Mouse (Mus musculus) fat pad, adult 2 months (tissue): Measurements from ENCODE around the gene Gpr19.

Source experiments
- DNase-seq: peaks from one replicate; pipeline ENCODE4 v3.0.0-alpha.2; 2011; ENCODE audit warnings: low read depth, low spot score; ENCODE audit errors: extremely low read depth

Gene Gpr19

DNA sequence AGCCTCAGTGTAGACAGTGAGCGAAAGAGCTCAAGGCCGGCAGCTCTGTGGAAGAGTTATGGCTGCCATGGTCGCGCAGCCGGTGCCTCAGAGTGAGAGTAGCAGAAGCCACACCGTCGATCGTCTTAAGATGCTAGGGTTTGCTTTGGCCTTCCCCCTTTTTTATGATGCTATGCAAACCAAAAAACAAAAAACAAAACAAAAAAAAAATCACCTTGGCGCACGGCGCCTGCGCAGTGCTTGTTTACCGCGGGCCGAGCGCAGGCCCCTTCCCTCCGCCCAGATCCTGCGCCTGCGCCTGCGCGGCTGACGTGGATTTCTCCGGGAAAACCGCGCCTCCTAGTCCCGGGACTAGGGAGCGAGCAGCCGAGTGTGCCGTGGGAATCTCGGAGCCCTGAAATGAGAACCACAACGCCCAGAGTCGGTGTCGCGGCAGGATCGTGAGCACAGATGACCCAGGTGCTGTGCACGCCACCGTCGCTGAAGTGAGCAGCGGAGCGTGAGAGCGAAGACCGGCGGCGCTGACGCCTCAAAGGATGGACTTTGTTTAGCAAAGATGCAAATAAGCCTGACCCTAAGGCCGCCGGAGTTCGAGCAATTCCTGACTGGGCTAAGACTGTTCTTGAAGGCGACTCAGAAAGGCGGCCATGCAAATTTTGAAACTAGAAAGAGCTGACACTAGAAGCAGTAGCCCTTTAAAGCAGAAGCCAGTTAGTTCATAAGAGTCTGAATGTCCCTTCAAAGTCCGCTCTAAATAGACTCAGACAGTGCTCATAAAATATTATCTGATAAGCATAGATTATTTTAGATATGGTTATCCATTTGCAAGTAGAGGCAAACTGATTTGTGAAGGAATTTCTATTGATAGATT is at the start of gene Gpr19:
Gene Gpr19 (minus strand): TSS at position 484 of the 871 bp plus-strand sequence.
- no peak for DNase-seq

DNA sequence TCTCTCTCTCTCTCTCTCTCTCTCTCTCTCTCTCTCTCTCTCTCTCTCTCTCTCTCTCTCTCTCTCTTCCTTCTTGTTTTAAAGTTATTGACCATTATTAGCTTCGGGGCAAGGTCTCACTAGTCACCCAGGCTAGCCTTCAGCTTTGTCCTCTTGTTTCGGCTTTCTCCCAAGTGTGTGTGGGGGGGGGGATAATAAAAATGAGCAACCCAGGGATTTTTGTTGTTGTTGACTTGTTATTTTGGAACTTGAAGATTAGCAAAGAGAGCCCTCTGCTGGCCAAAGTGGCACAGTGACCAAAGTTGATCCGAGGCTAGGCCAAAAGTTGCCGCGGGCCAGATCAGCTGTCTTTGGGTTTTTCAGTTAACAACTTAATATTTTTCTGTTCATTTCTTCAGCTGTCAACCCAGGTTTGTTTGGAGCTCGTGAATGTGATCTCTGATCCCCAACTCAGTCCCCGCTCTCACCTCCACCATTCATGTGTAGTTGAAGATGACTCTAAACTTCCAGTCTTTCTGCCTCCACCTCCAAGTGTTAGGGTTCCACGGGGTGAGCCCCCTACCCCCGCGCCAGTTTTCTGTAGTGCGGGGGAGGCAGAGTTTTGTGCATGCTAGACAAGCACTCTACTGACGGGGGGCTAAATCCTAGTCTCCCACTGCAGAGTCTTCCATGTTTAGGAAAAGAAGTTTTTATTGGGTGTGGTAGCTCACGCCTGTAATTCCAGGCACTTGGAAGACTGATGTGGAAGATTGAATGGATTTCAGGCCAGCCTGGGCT is 49.1 kb upstream of the Gpr19 start:
- no peak for DNase-seq

- DNase-seq, result no peak
These were observed 48.5 kb upstream of the Gpr19 start for GRCm38 (mm10) chr6:134946858-134947257.

GRCm38 (mm10) chr6:134946054-134946453 is 47.7 kb upstream of the Gpr19 start:
- no peak for DNase-seq

DNA sequence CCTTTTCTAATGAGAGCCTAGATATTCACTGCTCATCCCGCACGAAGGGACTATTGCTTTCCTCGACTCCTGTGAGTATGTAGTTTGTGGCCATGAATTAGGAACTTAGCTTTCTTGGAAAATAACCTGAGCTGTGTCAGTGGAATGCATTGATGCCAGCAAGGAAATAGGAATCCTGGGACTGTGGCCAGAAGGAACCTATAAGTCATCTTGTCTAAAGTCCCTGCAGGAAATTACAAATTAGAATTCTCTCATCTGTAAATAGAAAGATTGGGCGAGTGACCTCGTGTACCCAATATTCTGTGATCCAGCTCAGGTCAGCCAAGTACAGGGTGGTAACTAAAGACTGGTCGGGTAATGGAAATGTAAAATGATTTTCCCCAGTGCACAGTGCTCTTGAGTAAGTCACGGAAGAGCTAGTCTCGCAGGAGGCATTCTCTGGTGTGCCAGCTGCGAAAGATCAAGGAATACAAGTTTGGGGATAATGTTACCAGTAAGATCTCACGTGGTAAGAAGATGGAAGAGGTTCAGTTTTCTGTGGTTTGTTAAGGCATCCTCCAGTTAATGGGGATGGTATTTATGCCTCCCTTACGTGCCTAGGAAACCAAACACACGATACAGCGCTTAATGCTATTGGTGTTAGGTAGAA is 45.5 kb upstream of the Gpr19 start:
- DNase-seq, result no peak

GRCm38 (mm10) chr6:134939781-134940180 is 41.4 kb upstream of the Gpr19 start:
- DNase-seq, result no peak

GRCm38 (mm10) chr6:134934305-134934704 is 35.9 kb upstream of the Gpr19 start:
- DNase-seq, result no peak

DNA sequence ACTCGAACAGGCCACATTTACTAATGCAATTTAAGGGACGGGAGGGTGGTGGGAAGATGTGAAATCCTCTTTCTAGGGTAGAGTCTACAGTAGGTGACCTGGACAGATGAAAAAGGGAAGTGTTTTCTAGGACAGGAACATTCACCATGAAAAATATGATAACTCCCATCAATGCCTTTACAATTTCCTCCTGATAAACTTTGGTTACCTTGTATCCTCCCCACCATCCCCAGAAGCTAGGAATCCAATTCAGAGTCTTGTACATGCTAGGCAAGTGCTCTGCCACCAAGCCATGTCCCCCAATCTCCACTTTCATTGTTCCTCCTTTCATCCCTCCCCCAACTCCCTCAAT is 34.8 kb upstream of the Gpr19 start:
- no peak for DNase-seq

- DNase-seq, result no peak
These were observed 34.3 kb upstream of the Gpr19 start for GRCm38 (mm10) chr6:134932486-134933206.

DNA sequence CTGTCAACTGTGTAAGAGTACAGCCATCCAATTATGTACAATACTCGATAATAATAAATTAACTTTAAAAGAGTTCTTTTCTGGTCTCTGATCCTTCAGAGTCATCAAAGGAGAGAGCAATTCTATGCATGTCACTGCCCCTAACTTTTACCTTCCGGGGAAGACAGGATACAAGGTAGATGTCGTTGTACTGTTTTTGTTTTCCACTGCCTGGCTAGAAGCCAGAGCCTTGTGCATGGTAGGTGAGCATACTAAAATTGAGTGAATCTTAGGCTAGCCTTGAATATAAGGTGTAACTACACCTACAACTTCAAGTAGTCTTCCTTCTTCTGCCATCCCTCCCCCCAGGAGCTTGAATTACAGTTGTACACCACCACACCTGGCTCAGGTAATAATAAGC is 32.8 kb upstream of the Gpr19 start:
- no peak for DNase-seq

GRCm38 (mm10) chr6:134930383-134930782 is 32.0 kb upstream of the Gpr19 start:
- DNase-seq, result no peak

GRCm38 (mm10) chr6:134929926-134930325 is 31.5 kb upstream of the Gpr19 start:
- no peak for DNase-seq

DNA sequence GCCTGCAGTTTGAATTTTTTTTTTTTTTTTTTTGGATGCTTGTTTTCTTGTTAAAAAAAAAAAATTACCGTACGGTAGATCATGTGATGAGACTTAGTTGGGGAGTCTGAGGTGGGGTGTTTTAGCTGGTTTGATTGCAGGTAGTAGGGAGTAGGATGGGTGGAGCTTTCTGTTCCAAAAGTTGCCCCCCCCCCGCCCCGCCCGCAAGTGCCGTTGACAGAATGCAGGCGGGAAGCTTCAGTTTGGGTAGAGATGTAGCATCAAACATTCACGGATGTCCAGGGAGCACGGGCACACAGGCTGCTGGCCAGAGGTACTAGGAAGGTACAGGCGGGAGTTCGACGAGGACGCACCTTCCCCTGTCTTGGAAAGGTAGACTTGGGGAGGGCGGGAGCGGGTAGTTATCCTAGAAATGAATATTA is 30.5 kb upstream of the Gpr19 start:
- DNase-seq, result no peak

DNA sequence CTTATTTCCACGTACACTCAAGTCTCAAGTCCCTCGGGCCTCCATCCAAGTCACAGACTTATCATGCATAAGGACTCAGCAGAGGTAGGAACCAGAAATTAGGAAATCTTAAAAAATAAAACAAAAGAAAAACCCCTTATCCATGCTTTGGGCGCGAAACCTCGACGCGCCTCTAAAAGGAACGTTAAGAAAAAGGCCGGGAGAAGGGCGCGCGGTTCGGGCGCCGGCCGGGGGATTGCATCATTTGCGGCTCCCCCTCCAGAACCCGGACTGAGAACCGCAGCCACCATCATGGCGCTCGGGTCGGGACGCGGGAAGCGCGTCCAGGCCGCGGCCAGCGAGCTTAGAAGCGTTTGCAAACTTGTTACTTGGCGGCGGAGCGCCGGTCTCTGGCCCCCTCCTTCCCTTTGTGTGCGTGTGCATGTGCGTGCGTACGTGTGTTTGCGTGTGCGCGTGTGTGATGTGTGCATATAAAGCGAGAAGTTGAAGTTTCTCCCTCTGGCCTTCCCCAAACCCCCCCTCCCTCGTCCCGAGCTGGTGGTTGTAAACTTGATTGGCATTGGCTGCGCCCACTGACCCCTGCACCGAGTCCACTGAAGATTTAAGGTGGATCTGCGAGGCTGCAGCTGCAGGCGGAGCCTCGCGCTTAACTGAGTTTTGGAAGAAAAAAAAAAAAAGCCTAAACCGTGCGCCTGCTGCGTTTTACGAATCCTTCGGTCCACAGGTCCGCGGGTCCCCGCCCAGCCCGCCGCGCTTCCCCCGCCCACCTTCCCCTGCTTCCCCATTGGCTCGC is 29.9 kb upstream of the Gpr19 start:
- peak; percentile 78 for DNase-seq

DNA sequence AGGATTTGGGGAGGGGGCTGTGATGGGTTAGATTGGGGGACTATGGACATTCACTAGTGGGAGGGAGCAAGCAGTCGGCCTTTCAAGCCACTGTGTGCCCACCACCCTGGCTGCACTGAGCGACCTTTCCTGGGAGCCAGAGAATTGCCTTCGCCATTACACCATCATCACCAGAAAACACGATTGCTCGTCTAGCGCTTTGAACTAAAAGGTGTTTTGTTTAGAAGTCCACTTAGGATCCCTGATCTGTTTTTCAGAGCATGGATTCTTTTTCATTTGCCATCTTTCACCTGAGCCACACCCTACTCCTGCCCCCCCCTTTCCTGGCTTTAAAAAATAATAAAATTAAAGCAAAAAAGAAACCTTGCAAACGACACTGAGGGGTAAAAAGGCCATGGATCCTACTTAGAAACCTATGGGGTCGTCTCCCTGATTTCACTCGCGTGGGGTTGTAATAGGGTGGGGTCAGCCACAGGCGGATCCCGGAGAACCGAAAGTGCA is 29.3 kb upstream of the Gpr19 start:
- no peak for DNase-seq

DNA sequence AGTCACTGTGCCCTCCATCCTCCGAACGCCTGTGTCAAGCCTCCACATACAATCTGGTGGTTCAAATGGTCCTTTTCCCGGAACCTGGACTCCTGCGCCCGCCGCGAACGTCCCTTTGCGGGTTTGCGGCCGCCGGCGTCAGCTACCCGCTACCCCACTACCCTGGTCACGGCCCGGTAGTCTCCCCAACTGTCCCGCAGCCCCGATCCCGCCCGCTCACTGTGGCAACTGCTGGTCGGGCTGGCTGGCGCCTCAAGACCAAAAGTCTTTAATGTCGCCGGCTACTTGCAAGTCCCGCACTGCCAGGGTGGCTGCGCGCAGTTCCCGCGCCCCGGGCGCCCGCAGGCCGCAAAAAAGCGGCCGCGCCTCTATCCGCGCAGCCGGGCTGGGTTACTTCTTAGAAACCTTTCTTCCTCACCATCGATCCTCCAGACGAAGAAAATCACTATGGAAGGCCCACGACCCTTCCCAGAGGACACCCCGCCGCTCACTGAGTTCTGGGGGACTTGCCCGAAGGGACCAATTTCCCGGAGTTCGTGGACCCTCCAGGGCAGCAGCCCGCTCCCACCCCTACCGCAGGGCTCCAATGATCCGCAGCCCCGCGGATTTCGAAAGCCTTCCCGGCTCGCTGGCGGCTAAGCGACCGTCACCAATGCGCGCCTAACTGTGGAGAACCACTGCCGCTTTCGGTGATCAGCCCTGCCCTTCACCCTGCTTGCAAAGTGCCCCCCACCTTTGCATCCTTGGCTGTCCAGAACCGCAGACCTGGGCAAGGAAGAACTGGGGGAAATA is 28.6 kb upstream of the Gpr19 start:
- DNase-seq, result no peak

DNA sequence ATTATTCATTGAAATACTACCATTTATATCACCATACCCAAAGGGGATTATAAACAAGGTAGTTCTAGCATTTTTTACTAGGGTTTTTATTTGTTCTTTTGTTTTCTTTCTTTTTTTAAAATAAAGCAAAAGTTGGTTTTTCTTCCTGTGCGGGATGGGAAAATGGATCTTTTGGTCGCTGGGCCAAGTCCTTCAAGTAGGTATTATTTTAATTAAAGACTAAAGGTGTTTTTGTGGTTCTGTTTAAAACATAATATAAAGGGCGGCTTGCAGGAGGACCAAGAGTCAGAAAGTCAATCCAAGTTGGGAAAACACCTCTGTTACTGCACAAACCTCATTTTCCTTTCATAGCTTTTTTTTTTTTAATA is 27.9 kb upstream of the Gpr19 start:
- DNase-seq, result no peak

DNA sequence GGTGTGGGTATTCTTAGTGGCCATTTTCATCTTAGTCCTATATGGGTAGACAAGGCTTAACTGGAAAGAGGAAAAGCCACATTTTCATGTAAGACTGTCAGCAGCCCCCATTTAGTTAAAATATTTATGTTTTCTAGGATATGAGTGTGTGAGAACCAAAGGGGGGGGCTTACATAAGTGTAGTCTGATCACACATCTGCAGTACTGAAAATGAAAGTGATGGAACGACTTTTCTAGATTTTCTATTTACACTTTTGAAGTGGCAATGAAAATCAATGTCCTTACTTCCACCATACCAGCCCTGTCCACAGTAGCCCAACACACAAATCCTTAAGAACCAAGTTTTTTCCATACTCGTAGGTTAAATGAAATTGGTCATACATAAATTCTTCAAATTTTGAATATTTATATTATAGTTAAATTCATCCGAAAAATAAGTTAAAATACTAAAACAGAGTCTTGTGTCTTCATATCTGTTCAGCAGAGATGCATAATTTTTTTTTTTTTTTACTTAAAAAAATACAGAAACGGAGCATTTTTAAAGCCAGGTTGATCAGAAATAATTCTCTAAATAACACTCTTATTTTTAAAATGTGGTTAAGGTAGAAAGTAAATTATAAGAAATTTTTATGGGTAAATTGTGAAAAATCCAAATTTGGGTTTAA is 27.4 kb upstream of the Gpr19 start:
- no peak for DNase-seq

DNA sequence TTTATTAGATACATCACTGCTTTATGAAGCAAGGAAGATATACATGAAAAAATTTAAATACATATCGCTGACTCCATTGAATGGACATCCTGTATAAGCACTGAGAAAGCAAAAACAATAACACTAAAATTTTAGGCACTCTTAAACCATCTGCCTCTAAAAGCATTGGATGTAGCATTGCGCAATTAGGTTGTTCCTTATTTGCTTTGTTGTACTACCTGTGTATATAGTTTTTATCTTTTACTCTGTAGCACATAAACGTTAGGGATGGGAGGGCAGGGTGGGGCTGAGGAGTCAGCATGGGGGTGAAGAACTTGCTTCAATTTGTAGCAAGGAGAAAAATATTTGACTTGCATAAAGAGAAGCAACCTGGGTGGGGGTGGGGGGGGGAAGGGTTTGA is 25.9 kb upstream of the Gpr19 start:
- DNase-seq, result no peak
